ENCODE assay signal across 15 mouse cellular contexts in genomic region chr14:117239694-117240427, GRCm38 (mm10).
DNase-seq lines count a peak whose midpoint lies in the region.
"Had no signal": no experiment of that assay in that cellular context is flagged by ENCODE, and none has a peak within 500 bp of the region (broad histone marks: within the 10 kb centered on the region; RNA-seq: fewer than 3 reads in every experiment).

No protein-coding gene starts in this region.

- DNase-seq in layer of hippocampus, adult 11-12 months (ENCODE audit: low spot score): peak; percentile 6
- DNase-seq in layer of hippocampus, postnatal 14 days (ENCODE audit: low spot score in 2 of 2): no peak
- peak; percentile 52 for DNase-seq in 3T3-L1 (ENCODE audit: low read depth, low spot score)
- peak; percentile 11 for DNase-seq in MN1 (ENCODE audit: low spot score)
- peak; percentile 56 for DNase-seq in hindlimb bud, embryonic 11.5 days (ENCODE audit: extremely low spot score, low read depth, low spot score)
- no peak for DNase-seq in urinary bladder, postnatal 10 days (ENCODE audit: low spot score)
- no peak for DNase-seq in natural killer cell, adult 2 months (ENCODE audit: low spot score in 2 of 2)
- DNase-seq: adrenal gland, postnatal 14 days; cerebellum, adult 18-20 months; cerebellum, adult 9-11 months; embryo, embryonic 11 days; forebrain, postnatal 0 days; gastrocnemius, postnatal 36 days; heart, adult 11 months; heart, postnatal 36 days had no signal

Comparison
In these comparisons a context has a peak if more than half of its experiments do, and no peak if none do; other contexts are left out.
1. DNase-seq: peak in layer of hippocampus, adult 11-12 months (single experiment), 3T3-L1 (single experiment), MN1 (single experiment) and hindlimb bud, embryonic 11.5 days (single experiment); none in layer of hippocampus, postnatal 14 days (0 of 2), urinary bladder, postnatal 10 days (single experiment) and natural killer cell, adult 2 months (0 of 2).